Mouse (Mus musculus): ENCODE results near the gene Cyp2w1.

DNA sequence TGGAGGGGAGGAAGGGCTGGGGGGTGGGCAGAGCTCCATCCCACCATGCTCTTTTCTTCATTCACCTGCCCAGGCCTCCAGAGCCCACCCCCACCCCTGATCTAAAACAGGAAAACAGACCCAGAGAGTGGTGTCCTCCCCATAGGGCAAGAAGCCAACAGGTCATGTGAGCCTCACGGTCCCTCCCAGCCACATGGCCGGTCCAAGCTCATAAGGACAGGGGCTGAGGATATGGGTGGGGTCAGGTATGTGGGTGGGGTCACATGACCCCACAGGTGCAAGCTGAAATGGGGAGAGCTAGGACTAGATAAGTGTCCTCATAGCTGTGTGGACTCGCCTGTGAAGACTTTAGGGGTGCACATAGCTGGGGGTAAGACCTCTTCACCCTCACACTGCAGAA is 14.0 kb upstream of the Cyp2w1 start:
- TF ChIP-seq POLR2A (IDR thresholded peaks at IDR 0.05; ENCODE audit: extremely low read depth, insufficient read depth, low read length) (no peak), CTCF (IDR thresholded peaks at IDR 0.05; ENCODE audit: low read depth, low read length) (no peak)

Measured in liver, adult 2 months (tissue).